Mouse (Mus musculus) kidney, adult 2 months (tissue): ENCODE results near the gene Aars.

Experiments used
- CTCF ChIP-seq: fragments of 200-500 bp; conservative IDR thresholded peaks from 2 replicates; pipeline ENCODE4 v1.5.1; 2011; ENCODE audit warnings: low read depth, mild to moderate bottlenecking, control low read depth, low read length, moderate library complexity, mixed read lengths; ENCODE audit not compliant: insufficient read depth, insufficient read length
- POLR2A ChIP-seq: fragments of 200-500 bp; IDR thresholded peaks from one replicate; pipeline ENCODE4 v1.6.1; 2011; ENCODE audit warnings: low read depth, low read length, control low read depth

- TF ChIP-seq CTCF (no peak), POLR2A (no peak)
These were observed 58.8 kb downstream of the Aars start for GRCm38 (mm10) chr8:111091706-111092105.
